Mouse (Mus musculus) small intestine, adult 2 months (tissue): ENCODE results near the gene Hpcal4.

ENCODE experiments used
- CTCF ChIP-seq: fragments of 200-500 bp; IDR thresholded peaks from 2 replicates; pipeline ENCODE4 v1.5.1; 2012; ENCODE audit warnings: low read depth, mild to moderate bottlenecking, control low read depth, inconsistent platforms, low read length, moderate library complexity, mixed read lengths; ENCODE audit not compliant: insufficient replicate concordance, insufficient read length; ENCODE audit errors: extremely low read depth
- POLR2A ChIP-seq: fragments of 200-500 bp; IDR thresholded peaks from 2 replicates; pipeline ENCODE4 v1.6.1; 2012; ENCODE audit warnings: low read depth, mild to moderate bottlenecking, control low read depth, inconsistent platforms, low read length, moderate library complexity

DNA sequence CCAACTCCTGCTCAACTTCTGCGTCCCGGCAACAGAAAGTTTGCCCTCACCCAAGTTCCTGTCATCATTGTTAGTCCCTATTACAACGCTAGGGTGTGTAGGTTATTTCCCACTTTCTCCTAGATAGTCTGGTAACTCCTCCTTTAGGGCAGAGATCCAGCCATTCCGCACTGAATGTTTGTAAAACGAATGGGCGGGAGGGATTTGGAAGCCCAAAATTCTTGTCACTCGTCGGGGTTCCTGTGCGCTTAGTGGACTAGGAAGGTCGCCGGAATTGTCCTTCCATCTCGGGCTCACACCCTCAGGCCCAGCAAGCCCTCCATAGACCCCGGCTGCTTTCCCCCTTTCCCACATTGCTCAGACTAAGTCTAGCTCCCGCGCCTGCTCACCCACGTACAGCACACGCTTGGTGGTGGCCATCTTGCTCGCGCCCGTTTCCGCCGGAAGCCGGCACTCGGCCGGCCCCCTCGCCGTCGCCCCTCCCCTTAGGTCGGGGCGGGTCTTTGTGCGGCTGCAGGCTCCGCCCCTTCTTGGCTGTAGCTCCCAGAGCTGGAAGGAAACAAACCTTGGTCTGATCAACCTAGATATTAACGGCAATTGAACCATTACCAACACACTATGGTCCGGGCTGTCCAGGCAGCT lies 43.4 kb upstream of the Hpcal4 start, which contains the start of gene Ppie:
- TF ChIP-seq POLR2A (peak; percentile 83), CTCF (no peak)
